Comparison of ENCODE assay signal across 10 mouse cellular contexts in the genomic region with DNA sequence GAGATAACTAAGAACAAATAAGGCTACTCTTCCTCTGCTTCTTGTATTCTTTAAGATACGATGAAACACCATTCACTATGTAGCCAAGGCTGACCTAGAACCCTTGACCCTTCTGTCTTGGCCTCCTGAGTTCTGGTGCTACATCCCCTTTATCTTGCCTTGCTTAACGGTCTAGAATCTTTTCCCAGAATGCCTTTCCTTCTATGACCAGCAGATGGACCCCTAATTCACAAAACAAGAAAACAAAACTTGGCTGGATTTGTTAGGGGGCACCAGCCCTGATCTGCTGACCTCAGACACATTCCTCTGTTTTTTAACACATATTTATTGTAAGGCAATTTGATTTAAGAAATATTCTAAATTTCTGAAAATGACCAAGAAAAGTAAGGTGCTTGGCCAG. TPM values are rescaled to one million over a fixed set of nuclear protein-coding genes. Genes with fewer than 3 reads are reported as not detected.
DNase-seq lines count a peak whose midpoint lies in the region; ATAC-seq lines count a peak whose summit lies in the region.
"Had no signal": no experiment of that assay in that cellular context is flagged by ENCODE, and none has a peak within 500 bp of the region (broad histone marks: within the 10 kb centered on the region; RNA-seq: fewer than 3 reads in every experiment).

No protein-coding gene starts in this region.

- no peak overlapping the region for H3K4me3 ChIP-seq in heart, embryonic 11.5 days (ENCODE audit: low read depth, low read length)
- H3K4me3 ChIP-seq: neural tube, embryonic 12.5 days had no signal

- WGBS in heart, embryonic 11.5 days (ENCODE audit: insufficient replicate concordance), result 23% methylated on average over 2 of the region's 2 CpGs

- no peak overlapping the region for H3K27ac ChIP-seq in heart, embryonic 11.5 days (ENCODE audit: low read depth, low read length)
- H3K27ac ChIP-seq: neural tube, embryonic 12.5 days had no signal

- no peak overlapping the region for H3K4me2 ChIP-seq in heart, embryonic 11.5 days
- H3K4me2 ChIP-seq: neural tube, embryonic 12.5 days had no signal

- no peaks in the 10 kb centered on the region for H3K36me3 ChIP-seq in heart, embryonic 11.5 days (ENCODE audit: control insufficient read depth, insufficient read depth, low read length)
- H3K36me3 ChIP-seq: neural tube, embryonic 12.5 days had no signal

- ATAC-seq in heart, embryonic 11.5 days (replicated peaks; ENCODE audit: insufficient number of reproducible peaks, low FRiP score, low TSS enrichment), result no peak
- ATAC-seq in megakaryocyte, adult 5-6 weeks (ENCODE audit: poor library complexity, severe bottlenecking), result 0 out of 2 replicates have a peak, but pooled peaks have one; percentile 45

- no peak overlapping the region for H3K9ac ChIP-seq in heart, embryonic 11.5 days (ENCODE audit: low read depth, low read length)
- H3K9ac ChIP-seq: neural tube, embryonic 12.5 days had no signal

- H3K4me1 ChIP-seq in heart, embryonic 11.5 days (ENCODE audit: control insufficient read depth, insufficient read depth, low read length), result peaks cover 12% of the 10 kb centered on the region

- intact Hi-C loops in gastrocnemius, postnatal 14 days (cut with DNase I; ENCODE audit: low total_unique reads), result loop anchor here (5.0 kb wide), 1 partner anchor 241 kb away; no protein-coding TSS in a partner anchor

- peaks cover 2% of the 10 kb centered on the region; the same call in 1 of the 2 replicates for H3K27me3 ChIP-seq in heart, embryonic 11.5 days (ENCODE audit: control insufficient read depth, insufficient read depth, low read length)

- no peaks in the 10 kb centered on the region for H3K9me3 ChIP-seq in heart, embryonic 11.5 days (replicated peaks; ENCODE audit: control insufficient read depth, low read length)
- H3K9me3 ChIP-seq: neural tube, embryonic 12.5 days had no signal

- peak; percentile 35 to 70 for DNase-seq in heart, adult 18-20 months
- peak; percentile 20 to 40 for DNase-seq in right cerebral cortex, adult 2 months (ENCODE audit: low spot score in 2 of 2)
- no peak for DNase-seq in right cerebral cortex, postnatal 25 days
- DNase-seq in embryo, embryonic 10.5 days (ENCODE audit: low spot score), result peak; percentile 83
- DNase-seq in gastrocnemius, postnatal 14 days, result no peak
- no peak for DNase-seq in urinary bladder, adult 2 months (ENCODE audit: low spot score)

RNA-seq across cellular contexts. Expression of a gene that starts 1.9 kb away (rescaled TPM):
- total RNA-seq in heart, adult 18-20 months (2021), result not detected
- polyA plus RNA-seq in heart, embryonic 11.5 days (2014; fragmentation: Nextera tagmentation; extraction: Ambion mirVana), result 0.35 TPM in 1 of 2 replicates, not detected in the other
- total RNA-seq in megakaryocyte, adult 5-6 weeks (2015), result not detected in 2 replicates
- total RNA-seq in megakaryocyte, adult 5-6 weeks (2017), result not detected in 2 replicates
- total RNA-seq in gastrocnemius, postnatal 14 days (2021), result not detected
- 0.43 and 0.72 TPM in 2 replicates for polyA plus RNA-seq in urinary bladder, adult 2 months (2012; rRNA removed)
- polyA plus RNA-seq: large intestine, adult 2 months; neural tube, embryonic 12.5 days had no signal

RNA-seq across cellular contexts. Expression of a gene that starts 2.6 kb away (rescaled TPM):
- not detected for total RNA-seq in heart, adult 18-20 months (2021)
- 0.84 TPM in 1 of 2 replicates, not detected in the other for polyA plus RNA-seq in heart, embryonic 11.5 days (2014; fragmentation: Nextera tagmentation; extraction: Ambion mirVana)
- total RNA-seq in megakaryocyte, adult 5-6 weeks (2015), result not detected in 2 replicates
- not detected in 2 replicates for total RNA-seq in megakaryocyte, adult 5-6 weeks (2017)
- not detected for total RNA-seq in gastrocnemius, postnatal 14 days (2021)
- polyA plus RNA-seq in urinary bladder, adult 2 months (2012; rRNA removed), result 0.14 and 0.15 TPM in 2 replicates

RNA-seq across cellular contexts. Expression of a gene that starts 8.8 kb away (rescaled TPM):
- total RNA-seq in heart, adult 18-20 months (2021), result 100 to 1,000 TPM; 226 to 256 TPM
- 684 and 701 TPM in 2 replicates for polyA plus RNA-seq in heart, embryonic 11.5 days (2014; fragmentation: Nextera tagmentation; extraction: Ambion mirVana)
- 112 and 144 TPM in 2 replicates for total RNA-seq in megakaryocyte, adult 5-6 weeks (2015)
- total RNA-seq in megakaryocyte, adult 5-6 weeks (2017), result 182 and 211 TPM in 2 replicates
- total RNA-seq in gastrocnemius, postnatal 14 days (2021), result 100 to 1,000 TPM; 292 to 301 TPM
- polyA plus RNA-seq in urinary bladder, adult 2 months (2012; rRNA removed), result 249 and 294 TPM in 2 replicates

RNA-seq across cellular contexts. Expression of a gene that starts 11.3 kb away (rescaled TPM):
- total RNA-seq in heart, adult 18-20 months (2021), result 1 to 10 TPM; 1.4 to 2.4 TPM
- 8.2 and 10.3 TPM in 2 replicates for polyA plus RNA-seq in heart, embryonic 11.5 days (2014; fragmentation: Nextera tagmentation; extraction: Ambion mirVana)
- total RNA-seq in megakaryocyte, adult 5-6 weeks (2015), result not detected in 2 replicates
- not detected in 2 replicates for total RNA-seq in megakaryocyte, adult 5-6 weeks (2017)
- not detected for total RNA-seq in gastrocnemius, postnatal 14 days (2021)
- polyA plus RNA-seq in urinary bladder, adult 2 months (2012; rRNA removed), result 0.72 and 0.80 TPM in 2 replicates
- polyA plus RNA-seq: neural tube, embryonic 12.5 days had no signal

RNA-seq across cellular contexts. Expression of a gene that starts 16.4 kb away (rescaled TPM):
- not detected for total RNA-seq in heart, adult 18-20 months (2021)
- not detected in 2 replicates for polyA plus RNA-seq in heart, embryonic 11.5 days (2014; fragmentation: Nextera tagmentation; extraction: Ambion mirVana)
- not detected in 2 replicates for total RNA-seq in megakaryocyte, adult 5-6 weeks (2015)
- not detected in 2 replicates for total RNA-seq in megakaryocyte, adult 5-6 weeks (2017)
- total RNA-seq in gastrocnemius, postnatal 14 days (2021), result not detected
- polyA plus RNA-seq in urinary bladder, adult 2 months (2012; rRNA removed), result not detected in 2 replicates
- polyA plus RNA-seq: large intestine, adult 2 months; neural tube, embryonic 12.5 days had no signal

Comparison
In these comparisons a context has a peak if more than half of its experiments do, and no peak if none do; other contexts are left out.
1. DNase-seq: peak in heart, adult 18-20 months (2 of 2), right cerebral cortex, adult 2 months (2 of 2) and embryo, embryonic 10.5 days (single experiment); none in right cerebral cortex, postnatal 25 days (single experiment), gastrocnemius, postnatal 14 days (single experiment) and urinary bladder, adult 2 months (single experiment).